Mouse (Mus musculus) MEL (cell line): Measurements from ENCODE around the gene Madcam1.

Source experiments
- BHLHE40 ChIP-seq: IDR thresholded peaks from 2 replicates; pipeline ENCODE4 v1.6.1; 2012; ENCODE audit warnings: low read depth, mild to moderate bottlenecking, inconsistent platforms, low read length, improper control_type of control experiment, borderline replicate concordance
- MAX ChIP-seq: IDR thresholded peaks from 2 replicates; pipeline ENCODE4 v1.6.1; 2011; ENCODE audit warnings: low read length, improper control_type of control experiment

DNA sequence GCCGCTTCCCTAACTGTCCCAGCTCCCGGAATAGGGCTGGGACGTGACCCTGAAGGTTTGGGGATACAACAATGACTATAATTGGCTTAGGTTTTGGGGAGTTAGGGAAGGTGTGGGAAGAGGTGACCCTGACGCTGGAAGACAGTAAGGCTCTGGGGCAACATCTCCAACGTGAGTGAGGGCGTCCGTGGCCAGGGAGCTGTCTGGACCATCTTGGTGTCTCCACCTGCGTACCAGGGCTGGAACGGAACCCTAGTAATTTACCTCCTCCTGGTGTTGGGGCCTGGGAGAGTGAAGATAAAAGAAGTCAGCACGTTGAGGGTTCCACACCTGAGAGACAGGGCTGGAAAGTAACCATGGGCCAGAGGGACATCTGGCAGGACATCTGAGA lies 40.6 kb downstream of the Madcam1 start:
- no peak for TF ChIP-seq BHLHE40
- no peak for TF ChIP-seq MAX
